Mouse (Mus musculus): Measurements from ENCODE around the gene Trhde. TPM values are rescaled to one million over a fixed set of nuclear protein-coding genes. Genes with fewer than 3 reads are reported as not detected.

Gene Trhde
- polyA plus RNA-seq, 1 experiment from 2014 or later = 0.12 TPM

DNA sequence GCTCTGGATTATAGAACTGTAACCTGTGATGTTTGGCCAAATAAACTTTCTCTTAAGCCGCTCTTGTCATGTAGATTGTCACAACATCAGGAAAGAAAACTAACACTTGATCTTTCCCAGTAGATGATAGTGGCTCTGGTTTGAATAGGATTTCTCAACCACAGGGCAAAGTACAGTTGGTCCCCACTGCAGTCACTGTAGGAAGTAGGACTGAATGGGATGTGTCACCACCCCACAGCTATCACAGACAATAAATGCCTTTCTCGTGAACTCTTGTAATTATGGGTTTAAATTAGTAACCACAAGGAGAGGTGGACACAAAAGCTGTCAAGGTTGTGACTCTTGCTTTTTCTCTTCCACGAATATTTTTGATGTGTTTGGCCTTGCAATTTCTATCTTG, 431.3 kb downstream of the Trhde start:
- H3K9ac ChIP-seq (ENCODE audit: low read depth, low read length) = no peak overlapping the region
- no peak overlapping the region for H3K27ac ChIP-seq
- no peaks in the 10 kb centered on the region for H3K9me3 ChIP-seq (replicated peaks; ENCODE audit: low read length)
- TF ChIP-seq CTCF (IDR thresholded peaks at IDR 0.05; ENCODE audit: low read depth) = no peak
- H3K4me3 ChIP-seq (replicated peaks; ENCODE audit: low read depth, low read length) = no peak overlapping the region
- no peak for ATAC-seq (replicated peaks; ENCODE audit: low FRiP score, low read depth)
- no peak for DNase-seq (ENCODE audit: low spot score)
- H3K36me3 ChIP-seq (ENCODE audit: insufficient read depth, low read length) = no peaks in the 10 kb centered on the region
- H3K27me3 ChIP-seq (ENCODE audit: insufficient read depth, low read length) = no peaks in the 10 kb centered on the region
- no peaks in the 10 kb centered on the region for H3K4me1 ChIP-seq (replicated peaks; ENCODE audit: insufficient read depth, low read length)
- no peak overlapping the region for H3K4me2 ChIP-seq (ENCODE audit: low read length)
- WGBS = 72% methylated on average over 3 of the region's 3 CpGs

- no peak overlapping the region for H3K27ac ChIP-seq
- no peak overlapping the region for H3K4me3 ChIP-seq (replicated peaks; ENCODE audit: low read depth, low read length)
- DNase-seq (ENCODE audit: low spot score) (no peak), ATAC-seq (replicated peaks; ENCODE audit: low FRiP score, low read depth) (no peak)
- H3K27me3 ChIP-seq (ENCODE audit: insufficient read depth, low read length) = no peaks in the 10 kb centered on the region
- no peaks in the 10 kb centered on the region for H3K36me3 ChIP-seq (ENCODE audit: insufficient read depth, low read length)
- no peaks in the 10 kb centered on the region for H3K4me1 ChIP-seq (replicated peaks; ENCODE audit: insufficient read depth, low read length)
- 63% methylated on average over 6 of the region's 6 CpGs for WGBS
- H3K4me2 ChIP-seq (ENCODE audit: low read length) = no peak overlapping the region
- no peak for TF ChIP-seq CTCF (IDR thresholded peaks at IDR 0.05; ENCODE audit: low read depth)
- H3K9me3 ChIP-seq (replicated peaks; ENCODE audit: low read length) = no peaks in the 10 kb centered on the region
- H3K9ac ChIP-seq (ENCODE audit: low read depth, low read length) = no peak overlapping the region
Measured at GRCm38 (mm10) chr10:114363442-114363841, 438.7 kb downstream of the Trhde start.

DNA sequence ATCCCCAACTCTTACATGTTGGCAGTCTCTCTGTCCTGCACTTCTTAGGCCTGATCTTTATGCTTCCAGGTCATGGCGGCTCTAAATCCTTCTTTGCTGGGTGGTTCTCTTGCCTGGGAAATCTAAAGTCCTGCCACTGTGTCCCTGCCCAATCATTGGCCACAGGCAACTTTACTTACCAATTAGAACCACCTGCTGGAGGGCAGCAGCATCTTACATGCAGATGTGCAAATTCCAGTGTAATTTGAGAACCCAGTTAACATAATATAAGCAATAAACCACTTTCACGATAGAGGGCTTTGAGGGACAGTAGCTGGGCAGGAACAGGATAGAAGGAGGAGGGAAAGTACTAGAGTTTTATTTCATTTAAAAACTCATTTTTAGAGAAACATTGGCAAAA, 439.5 kb downstream of the Trhde start:
- ATAC-seq (replicated peaks; ENCODE audit: low FRiP score, low read depth) (no peak), DNase-seq (ENCODE audit: low spot score) (no peak)
- WGBS = 43% methylated on average over 2 of the region's 2 CpGs
- Histone ChIP-seq H3K27me3 (ENCODE audit: insufficient read depth, low read length) (no peaks in the 10 kb centered on the region), H3K4me1 (replicated peaks; ENCODE audit: insufficient read depth, low read length) (no peaks in the 10 kb centered on the region), H3K9me3 (replicated peaks; ENCODE audit: low read length) (no peaks in the 10 kb centered on the region), H3K27ac (no peak overlapping the region), H3K4me3 (replicated peaks; ENCODE audit: low read depth, low read length) (no peak overlapping the region), H3K4me2 (ENCODE audit: low read length) (no peak overlapping the region), H3K36me3 (ENCODE audit: insufficient read depth, low read length) (no peaks in the 10 kb centered on the region), H3K9ac (ENCODE audit: low read depth, low read length) (no peak overlapping the region)
- no peak; the same call in 1 of the 2 replicates for TF ChIP-seq CTCF (IDR thresholded peaks at IDR 0.05; ENCODE audit: low read depth)

All from kidney, postnatal 0 days (tissue).